Mouse (Mus musculus) brain, embryonic 14.5 days (tissue): Measurements from ENCODE around the gene Gm43638. TPM values are rescaled to one million over a fixed set of nuclear protein-coding genes. Genes with fewer than 3 reads are reported as not detected.
"Not testable (repeated sequence)": the region's sequence is repeated elsewhere in the genome, so short reads cannot be mapped to it uniquely, and the experiment has no call there.

Experiments used
- DNase-seq: peaks from one replicate; pipeline ENCODE4 v3.0.0-alpha.2; 2011; ENCODE audit warnings: low read depth
- CTCF ChIP-seq: fragments of 200-500 bp; IDR thresholded peaks from 2 replicates; pipeline ENCODE4 v1.5.1; 2012; ENCODE audit warnings: inconsistent platforms, mild to moderate bottlenecking, moderate library complexity, borderline replicate concordance; ENCODE audit not compliant: insufficient read depth, insufficient read length; ENCODE audit errors: extremely low read depth
- POLR2A ChIP-seq: fragments of 200-500 bp; IDR thresholded peaks from 2 replicates; pipeline ENCODE4 v1.6.1; 2012; ENCODE audit warnings: mild to moderate bottlenecking, inconsistent platforms, borderline replicate concordance; ENCODE audit not compliant: poor library complexity, insufficient read depth, insufficient read length, severe bottlenecking; ENCODE audit errors: extremely low read depth
- polyA plus RNA-seq: library from polyadenylated mRNA; depleted of rRNA; stranded (reverse); fragments of >200 nt; gene quantifications from 2 replicates; pipeline ENCODE4 v1.2.3, GENCODE M21; 2012; rRNA removed

Gene Gm43638
- not detected in 2 replicates for polyA plus RNA-seq

DNA sequence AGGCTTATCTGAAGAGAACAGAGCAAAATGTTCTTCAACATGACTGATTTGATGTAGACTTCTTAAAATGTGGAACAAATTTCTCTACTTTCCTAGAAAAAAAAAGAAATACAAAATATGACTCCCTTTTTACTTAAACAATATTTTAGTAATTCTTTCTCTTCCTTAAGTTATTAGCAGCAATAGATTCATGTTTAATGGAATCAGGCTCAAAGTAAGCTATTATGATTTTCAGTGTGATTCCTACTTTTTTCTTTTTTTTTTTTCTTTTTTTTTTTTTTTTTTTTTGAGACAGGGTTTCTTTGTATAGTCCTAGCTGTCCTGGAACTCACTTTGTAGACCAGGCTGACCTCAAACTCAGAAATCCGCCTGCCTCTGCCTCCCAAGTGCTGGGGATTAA, at the start of gene Gm43638:
Gene Gm43638 (minus strand): TSS at position 101 of the 400 bp plus-strand sequence.
- DNase-seq: not testable (repeated sequence)

- TF ChIP-seq POLR2A (no peak), CTCF (no peak)
- peak; percentile 2 for DNase-seq
Observed at GRCm38 (mm10) chr5:87535994-87536644, 49.5 kb upstream of the Gm43638 start.

DNA sequence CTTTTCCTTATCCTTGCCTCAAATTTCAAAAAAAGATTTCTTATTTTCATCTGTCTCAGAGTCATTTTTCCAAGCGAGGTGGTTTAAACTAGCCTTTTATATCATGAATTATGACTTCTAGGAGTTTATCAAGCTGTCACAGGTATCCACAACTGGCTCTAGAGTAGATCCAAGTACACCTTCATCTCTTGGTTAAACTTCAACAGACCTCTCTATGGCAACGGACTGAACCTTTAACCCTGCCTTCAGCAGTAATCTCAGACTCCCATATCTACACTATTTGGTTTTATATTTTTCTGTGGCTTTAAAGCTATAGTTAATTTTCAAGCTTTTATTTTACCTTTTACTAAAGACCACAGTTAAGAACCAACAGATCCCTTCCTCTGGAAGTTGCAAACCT, 45.7 kb upstream of the Gm43638 start:
- DNase-seq: no peak
- TF ChIP-seq CTCF: no peak

- DNase-seq: not testable (repeated sequence)
Observed at GRCm38 (mm10) chr5:87523561-87523960, 37.0 kb upstream of the Gm43638 start.

GRCm38 (mm10) chr5:87505776-87506458, 19.3 kb upstream of the Gm43638 start:
- peak; percentile 2 for DNase-seq
- no peak for TF ChIP-seq POLR2A
- no peak for TF ChIP-seq CTCF

DNA sequence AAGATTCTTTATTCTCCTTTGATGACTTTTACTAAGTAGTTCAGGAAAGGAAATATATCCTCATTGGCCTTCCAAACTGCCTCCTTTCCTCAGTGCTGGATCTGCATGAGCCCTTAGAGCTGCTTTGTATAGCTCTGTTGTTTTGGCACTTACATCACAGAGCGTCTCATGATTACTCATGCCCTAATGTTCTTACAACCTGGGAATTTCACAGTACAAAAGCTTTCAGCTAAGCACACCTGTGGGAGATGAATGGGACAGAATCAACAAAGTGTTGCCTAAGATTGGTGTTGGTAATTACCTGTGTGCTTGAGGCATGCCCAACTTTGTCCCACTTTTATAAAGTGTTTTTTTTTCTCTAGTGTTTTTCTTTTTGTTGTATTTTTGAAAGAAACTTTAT, 16.1 kb upstream of the Gm43638 start:
- no peak for TF ChIP-seq CTCF
- TF ChIP-seq POLR2A: no peak
- peak; percentile 2 for DNase-seq

- no peak for DNase-seq
- no peak for TF ChIP-seq POLR2A
- TF ChIP-seq CTCF: no peak
Observed at GRCm38 (mm10) chr5:87499341-87499740, 12.7 kb upstream of the Gm43638 start.

GRCm38 (mm10) chr5:87498936-87499335, 12.3 kb upstream of the Gm43638 start:
- no peak for TF ChIP-seq CTCF
- TF ChIP-seq POLR2A: no peak
- no peak for DNase-seq

GRCm38 (mm10) chr5:87490771-87491170, 4.2 kb upstream of the Gm43638 start, which contains the start of gene Ugt2a1:
Gene Ugt2a1 (minus strand): TSS chr5:87490871.
- DNase-seq: no peak
- TF ChIP-seq CTCF: no peak
- TF ChIP-seq POLR2A: no peak

GRCm38 (mm10) chr5:87482160-87482559, 4.4 kb downstream of the Gm43638 start, which contains the start of gene Ugt2a2:
Gene Ugt2a2 (minus strand): TSS chr5:87482260.
- TF ChIP-seq CTCF (no peak), POLR2A (no peak)
- DNase-seq: no peak

DNA sequence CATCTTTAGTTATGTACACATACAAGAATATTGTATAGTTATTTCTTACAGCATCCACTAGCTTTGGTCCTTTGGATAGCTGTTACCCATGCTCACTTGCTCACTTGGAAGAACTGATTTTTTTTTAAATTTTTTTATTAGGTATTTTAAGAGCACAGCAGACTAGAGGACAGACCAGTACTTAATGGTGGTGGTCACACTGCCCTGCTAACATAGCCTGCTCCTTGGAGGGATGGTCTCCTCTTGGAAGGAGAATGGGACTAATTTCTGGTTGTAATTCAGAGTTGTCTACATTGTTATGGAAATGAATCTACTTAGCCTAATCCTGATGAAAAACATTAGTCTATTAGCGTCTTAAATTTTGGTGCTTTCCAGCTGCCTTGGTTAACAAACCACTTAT, 27.8 kb downstream of the Gm43638 start:
- DNase-seq: peak; percentile 20
- TF ChIP-seq POLR2A (no peak), CTCF (no peak)

GRCm38 (mm10) chr5:87457701-87458100, 28.9 kb downstream of the Gm43638 start:
- no peak for DNase-seq
- TF ChIP-seq CTCF (no peak), POLR2A (no peak)
